ENCODE assay signal across 13 mouse cellular contexts in the genomic region with DNA sequence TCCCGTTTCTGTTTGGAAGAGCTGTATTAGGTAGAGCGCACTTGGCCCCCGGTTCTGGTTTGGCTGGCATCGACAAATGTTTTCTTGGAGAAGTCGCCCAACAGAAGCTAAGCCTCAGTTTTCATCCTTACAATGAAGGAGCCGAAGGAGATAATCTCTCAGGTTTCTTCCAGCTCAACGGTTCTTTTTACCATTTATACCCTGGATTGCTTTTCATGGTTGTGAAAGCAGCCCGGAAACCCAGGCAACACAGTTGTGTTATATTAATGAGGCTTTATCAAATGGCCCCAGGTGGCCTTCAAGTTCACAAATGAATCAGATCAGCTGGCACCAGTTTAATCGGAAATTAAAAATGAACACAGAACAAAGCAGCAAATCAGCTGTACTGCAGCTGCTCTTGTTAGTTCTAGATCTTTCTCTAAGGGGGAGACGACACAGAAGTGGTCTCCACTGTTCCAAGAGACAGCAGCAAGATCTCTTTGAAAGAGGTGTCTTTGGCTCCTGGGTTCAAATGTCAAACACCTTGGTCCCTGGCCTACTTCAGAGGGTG. TPM values are rescaled to one million over a fixed set of nuclear protein-coding genes. Genes with fewer than 3 reads are reported as not detected.
DNase-seq lines count a peak whose midpoint lies in the region; ATAC-seq and TF ChIP-seq lines count a peak whose summit lies in the region.
"Had no signal": no experiment of that assay in that cellular context is flagged by ENCODE, and none has a peak within 500 bp of the region (broad histone marks: within the 10 kb centered on the region; RNA-seq: fewer than 3 reads in every experiment).

No protein-coding gene starts in this region.

- intact Hi-C loops in gastrocnemius, adult 2 months (cut with DNase I) = no loop called here

- H3K4me3 ChIP-seq in embryonic facial prominence, embryonic 14.5 days (ENCODE audit: low read depth, low read length) = no peak overlapping the region
- H3K4me3 ChIP-seq in hindbrain, embryonic 13.5 days = no peak overlapping the region
- no peak overlapping the region for H3K4me3 ChIP-seq in midbrain, embryonic 16.5 days (ENCODE audit: low read depth, low read length)
- no peak overlapping the region for H3K4me3 ChIP-seq in gastrocnemius, adult 2 months
- H3K4me3 ChIP-seq: heart, embryonic 10.5 days; left cerebral cortex, adult 2 months had no signal

- WGBS in embryonic facial prominence, embryonic 14.5 days = 67% methylated on average over 10 of the region's 10 CpGs
- WGBS in hindbrain, embryonic 13.5 days = 25% methylated on average over 10 of the region's 10 CpGs
- WGBS in midbrain, embryonic 16.5 days = 7% methylated on average over 10 of the region's 10 CpGs

- no peak overlapping the region; the same call in 1 of the 2 replicates for H3K27ac ChIP-seq in embryonic facial prominence, embryonic 14.5 days (replicated peaks; ENCODE audit: low read depth, low read length)
- H3K27ac ChIP-seq in hindbrain, embryonic 13.5 days = peak overlapping the region; percentile 77
- H3K27ac ChIP-seq in midbrain, embryonic 16.5 days (ENCODE audit: low read length) = peak overlapping the region; percentile 63
- H3K27ac ChIP-seq in gastrocnemius, adult 2 months = no peak overlapping the region
- H3K27ac ChIP-seq: heart, embryonic 10.5 days; left cerebral cortex, adult 2 months had no signal

- no peaks in the 10 kb centered on the region for H3K27me3 ChIP-seq in embryonic facial prominence, embryonic 14.5 days (replicated peaks; ENCODE audit: control insufficient read depth, insufficient read depth, low read length)
- no peaks in the 10 kb centered on the region for H3K27me3 ChIP-seq in hindbrain, embryonic 13.5 days
- H3K27me3 ChIP-seq in midbrain, embryonic 16.5 days (ENCODE audit: control insufficient read depth, insufficient read depth, low read depth, low read length) = no peaks in the 10 kb centered on the region

- no peaks in the 10 kb centered on the region for H3K36me3 ChIP-seq in embryonic facial prominence, embryonic 14.5 days (ENCODE audit: control insufficient read depth, insufficient read depth, low read length)
- H3K36me3 ChIP-seq in hindbrain, embryonic 13.5 days = no peaks in the 10 kb centered on the region
- no peaks in the 10 kb centered on the region for H3K36me3 ChIP-seq in midbrain, embryonic 16.5 days (ENCODE audit: control insufficient read depth, insufficient read depth, low read length)
- H3K36me3 ChIP-seq: heart, embryonic 10.5 days had no signal

- H3K4me1 ChIP-seq in embryonic facial prominence, embryonic 14.5 days (ENCODE audit: control insufficient read depth, insufficient read depth, low read length) = no peaks in the 10 kb centered on the region
- peaks cover 20% of the 10 kb centered on the region for H3K4me1 ChIP-seq in hindbrain, embryonic 13.5 days (replicated peaks)
- H3K4me1 ChIP-seq in midbrain, embryonic 16.5 days (ENCODE audit: control insufficient read depth, insufficient read depth, low read length) = peaks cover 11% of the 10 kb centered on the region; the same call in 1 of the 2 replicates

- no peak for TF ChIP-seq CTCF in brain, embryonic 14.5 days (IDR thresholded peaks at IDR 0.05; ENCODE audit: borderline replicate concordance, extremely low read depth, insufficient read depth, insufficient read length)
- TF ChIP-seq CTCF in gastrocnemius, adult 2 months (IDR thresholded peaks at IDR 0.05) = no peak

- ATAC-seq in embryonic facial prominence, embryonic 14.5 days (ENCODE audit: low read depth) = peak; percentile 83; the same call in 1 of the 2 replicates
- peak; percentile 53 for ATAC-seq in hindbrain, embryonic 13.5 days (ENCODE audit: low FRiP score)
- peak; percentile 28; the same call in 1 of the 2 replicates for ATAC-seq in midbrain, embryonic 16.5 days
- ATAC-seq: lung, postnatal 0 days had no signal

- TF ChIP-seq POLR2A in brain, embryonic 14.5 days (IDR thresholded peaks at IDR 0.05; ENCODE audit: borderline replicate concordance, extremely low read depth, insufficient read depth, insufficient read length, poor library complexity, severe bottlenecking) = no peak

- no peak overlapping the region for H3K4me2 ChIP-seq in embryonic facial prominence, embryonic 14.5 days (ENCODE audit: low read depth, low read length)
- no peak overlapping the region for H3K4me2 ChIP-seq in hindbrain, embryonic 13.5 days
- no peak overlapping the region for H3K4me2 ChIP-seq in midbrain, embryonic 16.5 days (ENCODE audit: low read length)

- no peaks in the 10 kb centered on the region for H3K9me3 ChIP-seq in embryonic facial prominence, embryonic 14.5 days (ENCODE audit: control insufficient read depth, low read length)
- H3K9me3 ChIP-seq in hindbrain, embryonic 13.5 days = no peaks in the 10 kb centered on the region
- no peaks in the 10 kb centered on the region for H3K9me3 ChIP-seq in midbrain, embryonic 16.5 days (replicated peaks; ENCODE audit: control insufficient read depth, low read length, poor library complexity, severe bottlenecking)
- H3K9me3 ChIP-seq: heart, embryonic 10.5 days had no signal

- no peak overlapping the region for H3K9ac ChIP-seq in embryonic facial prominence, embryonic 14.5 days (ENCODE audit: low read depth, low read length)
- no peak overlapping the region for H3K9ac ChIP-seq in hindbrain, embryonic 13.5 days
- no peak overlapping the region for H3K9ac ChIP-seq in midbrain, embryonic 16.5 days (ENCODE audit: low read depth, low read length)

- peak; percentile 92 for DNase-seq in brain, embryonic 14.5 days (ENCODE audit: low read depth)
- peak; percentile 64 for DNase-seq in embryonic facial prominence, embryonic 14.5 days (ENCODE audit: low spot score)
- DNase-seq in frontal cortex, postnatal 36 days (ENCODE audit: low spot score in 2 of 2) = no peak
- no peak for DNase-seq in ovary, adult 18-20 months (ENCODE audit: low spot score)
- no peak for DNase-seq in gastrocnemius, adult 2 months
- DNase-seq: kidney, postnatal 4 days; liver; thymus, postnatal 25 days had no signal

RNA-seq across cellular contexts. Expression of gene Fam214a, which starts 27.4 kb away (rescaled TPM):
- polyA plus RNA-seq in brain, embryonic 14.5 days (2012; rRNA removed) = 21.5 and 25.4 TPM in 2 replicates
- 12.0 and 15.7 TPM in 2 replicates for polyA plus RNA-seq in embryonic facial prominence, embryonic 14.5 days (2014; fragmentation: Nextera tagmentation; extraction: Ambion mirVana)
- polyA plus RNA-seq in hindbrain, embryonic 13.5 days (2015; fragmentation: Nextera tagmentation; extraction: Ambion mirVana) = 27.0 and 30.2 TPM in 2 replicates
- 22.7 and 25.3 TPM in 2 replicates for polyA plus RNA-seq in midbrain, embryonic 16.5 days (2015; fragmentation: Nextera tagmentation; extraction: Ambion mirVana)
- 10 to 100 TPM; 21.0 to 29.4 TPM for total RNA-seq in gastrocnemius, adult 2 months (2021)

Comparison
In these comparisons a context has a peak if more than half of its experiments do, and no peak if none do; other contexts are left out.
1. DNase-seq: peak in brain, embryonic 14.5 days (single experiment) and embryonic facial prominence, embryonic 14.5 days (single experiment); none in frontal cortex, postnatal 36 days (0 of 2), ovary, adult 18-20 months (single experiment) and gastrocnemius, adult 2 months (single experiment).
2. ATAC-seq: peak in every context shown above with its lines; median percentile 83 in embryonic facial prominence, embryonic 14.5 days; 53 in hindbrain, embryonic 13.5 days; 28 in midbrain, embryonic 16.5 days.
3. H3K27ac ChIP-seq: peak in hindbrain, embryonic 13.5 days (single experiment) and midbrain, embryonic 16.5 days (single experiment); none in embryonic facial prominence, embryonic 14.5 days (single experiment) and gastrocnemius, adult 2 months (single experiment).